Mouse (Mus musculus): ENCODE measurements at regions not wholly inside any gene's neighbourhood (a gene's known extent, or its start where the extent isn't known, plus 50 kb on each side); places are given as distances from the start of the nearest gene placed in this dataset.

DNA sequence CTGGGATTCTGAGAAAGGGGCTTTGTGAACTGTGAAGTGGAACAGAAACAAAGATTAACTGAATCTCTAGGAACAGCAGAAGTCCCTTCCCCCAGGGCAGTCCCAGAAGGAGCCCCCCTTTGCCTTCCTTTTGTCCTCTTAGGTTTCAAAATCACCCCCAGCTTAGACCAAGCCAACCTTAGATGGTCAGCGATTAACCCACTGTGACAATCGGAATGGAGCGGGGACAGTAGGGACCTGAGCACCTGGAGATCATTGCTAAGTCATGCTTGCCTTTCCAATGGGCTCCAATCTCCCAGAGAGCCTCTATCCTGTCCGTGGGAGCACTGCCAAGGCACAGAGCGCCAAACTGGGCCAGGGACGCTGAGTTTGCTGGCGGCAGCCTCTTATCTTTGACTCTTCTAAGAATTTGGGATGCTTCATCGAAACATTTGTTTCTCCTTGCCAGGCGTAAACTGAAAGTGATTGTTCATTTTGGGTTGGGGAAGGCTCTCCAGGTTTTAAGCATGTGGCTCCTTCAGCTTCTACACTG is 165.3 kb upstream of the Ankrd55 start:
- DNase-seq (ENCODE audit: low read depth, low spot score), result no peak

DNA sequence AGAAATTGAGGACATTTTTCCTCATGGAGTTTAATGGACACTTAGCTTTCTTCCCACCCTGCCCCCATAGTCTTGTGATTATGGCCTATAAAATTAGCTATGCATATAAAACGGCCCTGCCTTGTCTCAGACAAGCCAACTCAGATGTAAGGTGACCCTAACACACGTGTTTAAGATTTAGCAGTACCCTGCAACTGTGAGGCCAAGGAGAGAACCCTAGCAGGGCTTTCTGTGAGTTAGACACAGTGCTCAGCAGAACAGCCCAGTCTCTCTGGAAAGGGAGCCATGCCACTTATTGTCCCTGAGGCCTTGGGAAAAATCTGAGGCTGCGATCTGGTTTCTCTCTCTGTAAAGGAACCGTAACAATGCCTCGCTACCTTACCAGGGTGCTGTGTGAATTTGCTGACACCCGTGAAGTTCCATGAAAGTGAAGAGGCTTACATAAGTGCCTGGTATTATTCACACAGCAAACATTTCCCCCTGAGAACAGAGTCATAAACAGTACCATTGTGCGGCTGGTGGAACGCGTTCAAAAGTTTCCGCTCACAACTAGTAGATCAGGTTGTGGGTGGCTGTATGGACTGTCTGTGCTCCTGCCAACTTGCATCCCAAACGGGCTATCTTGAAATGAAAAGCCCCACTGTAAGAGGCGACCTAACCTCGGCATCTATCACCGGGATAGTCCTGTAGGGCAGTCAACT is 162.3 kb upstream of the Ankrd55 start:
- DNase-seq (ENCODE audit: low read depth, low spot score), result no peak

DNA sequence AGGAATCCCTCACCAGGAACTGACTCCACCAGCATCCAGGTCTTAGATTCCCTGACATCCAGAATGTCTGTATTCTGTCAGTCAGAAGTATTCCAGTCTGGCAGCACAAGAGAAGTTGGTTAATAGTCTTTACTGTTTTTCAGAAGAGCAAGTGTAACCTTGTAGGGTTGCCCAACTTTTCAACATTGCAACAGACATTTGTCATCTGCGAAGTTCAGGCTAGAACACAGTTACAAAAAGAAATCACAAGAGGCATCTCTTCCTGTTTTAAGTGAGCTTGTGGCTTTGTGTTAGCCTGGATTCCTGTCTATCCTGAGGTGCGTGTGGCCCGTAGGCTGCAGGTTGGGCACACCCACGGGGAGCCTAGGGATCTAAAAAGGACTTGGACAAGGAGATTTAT is 158.0 kb upstream of the Ankrd55 start:
- DNase-seq (ENCODE audit: low read depth, low spot score), result no peak

DNA sequence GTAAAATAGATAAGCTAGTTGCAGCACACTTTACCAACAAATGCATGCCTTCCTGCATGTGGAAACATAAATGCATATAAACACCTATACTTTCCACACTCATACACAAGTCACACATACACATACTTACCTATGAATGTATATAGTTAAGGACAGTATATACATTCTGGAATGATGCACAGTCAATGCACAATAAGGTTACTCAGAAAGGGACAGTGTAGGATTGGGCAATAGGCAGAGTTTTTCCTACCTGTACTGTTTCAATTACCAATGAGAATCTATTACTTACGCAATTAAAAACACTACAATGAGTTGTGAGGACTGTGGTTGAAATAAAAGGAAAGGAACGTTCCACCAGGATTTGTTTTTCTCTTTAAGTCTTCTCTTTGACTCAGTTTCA is 157.5 kb upstream of the Ankrd55 start:
- no peak for DNase-seq (ENCODE audit: low read depth, low spot score)

DNA sequence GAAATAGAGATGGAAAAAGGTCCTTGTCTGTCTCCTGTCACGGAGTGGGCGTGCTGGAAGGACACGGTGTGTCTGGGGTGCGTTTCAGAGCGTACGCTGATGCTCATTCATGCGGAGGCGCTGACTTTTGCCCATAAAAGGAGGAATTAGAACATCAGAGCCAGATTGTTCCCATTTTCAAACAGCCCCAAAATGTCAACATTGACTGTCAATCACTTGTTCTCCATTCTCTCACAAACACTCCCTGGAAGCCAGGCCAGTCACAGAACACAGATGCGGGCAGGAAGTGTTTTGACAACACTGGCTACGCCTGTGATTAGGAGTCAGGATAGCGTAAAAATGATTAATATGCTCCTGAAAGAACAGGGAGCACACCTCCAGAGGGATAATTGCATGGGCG is 157.1 kb upstream of the Ankrd55 start:
- DNase-seq (ENCODE audit: low read depth, low spot score), result no peak

DNA sequence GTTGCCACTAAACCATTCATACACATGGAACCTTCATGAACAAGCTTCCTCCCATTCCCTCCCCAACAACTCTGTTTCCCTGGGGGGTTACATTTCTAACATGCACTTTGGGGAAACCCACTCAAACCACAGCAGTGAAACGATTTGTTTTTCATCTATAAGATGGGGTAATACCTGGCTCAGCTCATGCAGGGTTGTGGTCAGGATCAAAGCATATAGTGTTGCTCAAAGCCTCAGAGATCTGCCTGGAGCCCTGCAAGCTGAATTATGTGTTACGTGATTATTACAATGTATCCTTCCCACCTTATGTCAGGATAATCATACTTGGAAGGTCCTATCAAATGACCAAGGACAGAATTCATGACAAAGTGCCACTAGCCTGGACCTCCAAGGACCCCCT is 154.5 kb upstream of the Ankrd55 start:
- no peak for DNase-seq (ENCODE audit: low read depth, low spot score)

DNA sequence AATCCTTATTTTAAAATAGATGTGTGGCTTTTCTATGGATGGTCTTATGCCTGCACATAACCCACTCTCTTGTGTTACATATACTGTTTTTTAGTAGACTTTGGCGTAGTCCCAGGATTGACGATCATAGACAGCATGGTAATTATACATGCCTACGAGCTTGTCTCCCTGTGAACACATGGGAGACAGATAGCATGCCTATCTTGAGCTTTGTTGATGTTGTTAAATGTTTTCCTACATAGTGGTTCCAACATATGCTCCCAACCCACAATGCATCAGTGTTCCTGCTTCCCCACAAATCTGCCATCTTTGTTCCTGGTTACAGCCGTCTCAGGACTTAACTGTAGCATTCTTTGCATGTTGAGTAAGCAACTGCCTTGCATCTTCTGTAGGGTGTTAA is 153.6 kb upstream of the Ankrd55 start:
- no peak for DNase-seq (ENCODE audit: low read depth, low spot score)

DNA sequence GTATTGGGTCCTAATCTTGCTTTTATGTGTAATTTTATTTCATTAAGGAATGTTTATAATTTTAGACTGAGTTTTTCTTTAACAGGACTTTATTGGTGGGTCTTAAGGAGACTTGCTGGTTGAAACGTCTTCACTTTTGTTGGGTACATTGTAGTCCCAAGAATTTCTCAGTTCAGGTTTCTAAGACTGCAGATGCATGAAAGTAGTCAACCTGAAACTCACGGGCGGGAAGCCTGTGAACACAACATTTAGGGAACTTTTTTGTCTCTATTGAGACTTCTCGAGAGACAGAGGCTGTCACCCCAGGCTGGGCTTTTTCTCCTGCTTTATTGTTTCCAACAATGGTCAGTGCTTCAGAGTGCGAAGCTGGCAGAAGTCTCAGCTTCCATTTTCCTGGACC is 152.5 kb upstream of the Ankrd55 start:
- no peak for DNase-seq (ENCODE audit: low read depth, low spot score)

DNA sequence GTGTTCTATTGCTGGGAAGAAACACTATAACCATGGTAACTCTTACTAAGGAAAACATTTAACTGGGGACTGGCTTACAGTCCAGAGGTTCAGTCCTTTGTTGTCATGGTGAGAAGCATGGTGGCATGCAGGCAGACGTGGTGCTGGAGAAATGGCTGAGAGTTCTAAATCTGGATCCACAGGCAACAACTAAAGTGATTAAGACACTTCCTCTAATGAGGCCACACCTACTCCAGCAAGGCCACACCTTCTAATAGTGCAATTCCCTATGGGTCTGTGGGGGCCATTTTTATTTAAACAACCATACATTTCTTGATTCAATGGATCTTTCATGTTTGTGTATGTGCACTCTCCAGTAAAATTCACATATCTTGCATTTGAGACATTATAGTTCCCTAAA is 151.4 kb upstream of the Ankrd55 start:
- no peak for DNase-seq (ENCODE audit: low read depth, low spot score)

DNA sequence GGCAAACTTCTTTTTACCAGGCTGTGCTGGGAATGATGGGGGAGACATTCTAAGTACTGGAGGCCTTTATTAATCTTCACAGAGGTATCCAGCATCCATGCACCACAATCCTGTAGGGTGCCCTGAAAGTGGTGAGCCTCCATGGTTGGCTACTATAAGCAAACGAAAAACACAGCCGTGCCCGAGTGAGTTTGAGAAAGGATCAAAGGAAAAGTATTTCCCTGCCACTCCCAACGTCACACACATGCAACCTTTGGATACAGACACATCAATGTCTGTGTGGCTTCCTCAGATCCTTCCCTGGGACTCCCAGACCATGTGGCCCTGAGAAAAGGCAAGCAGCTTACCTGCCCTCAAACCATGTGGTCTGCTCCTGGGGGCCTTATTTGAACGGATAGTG is 147.4 kb upstream of the Ankrd55 start:
- DNase-seq (ENCODE audit: low read depth, low spot score), result no peak

DNA sequence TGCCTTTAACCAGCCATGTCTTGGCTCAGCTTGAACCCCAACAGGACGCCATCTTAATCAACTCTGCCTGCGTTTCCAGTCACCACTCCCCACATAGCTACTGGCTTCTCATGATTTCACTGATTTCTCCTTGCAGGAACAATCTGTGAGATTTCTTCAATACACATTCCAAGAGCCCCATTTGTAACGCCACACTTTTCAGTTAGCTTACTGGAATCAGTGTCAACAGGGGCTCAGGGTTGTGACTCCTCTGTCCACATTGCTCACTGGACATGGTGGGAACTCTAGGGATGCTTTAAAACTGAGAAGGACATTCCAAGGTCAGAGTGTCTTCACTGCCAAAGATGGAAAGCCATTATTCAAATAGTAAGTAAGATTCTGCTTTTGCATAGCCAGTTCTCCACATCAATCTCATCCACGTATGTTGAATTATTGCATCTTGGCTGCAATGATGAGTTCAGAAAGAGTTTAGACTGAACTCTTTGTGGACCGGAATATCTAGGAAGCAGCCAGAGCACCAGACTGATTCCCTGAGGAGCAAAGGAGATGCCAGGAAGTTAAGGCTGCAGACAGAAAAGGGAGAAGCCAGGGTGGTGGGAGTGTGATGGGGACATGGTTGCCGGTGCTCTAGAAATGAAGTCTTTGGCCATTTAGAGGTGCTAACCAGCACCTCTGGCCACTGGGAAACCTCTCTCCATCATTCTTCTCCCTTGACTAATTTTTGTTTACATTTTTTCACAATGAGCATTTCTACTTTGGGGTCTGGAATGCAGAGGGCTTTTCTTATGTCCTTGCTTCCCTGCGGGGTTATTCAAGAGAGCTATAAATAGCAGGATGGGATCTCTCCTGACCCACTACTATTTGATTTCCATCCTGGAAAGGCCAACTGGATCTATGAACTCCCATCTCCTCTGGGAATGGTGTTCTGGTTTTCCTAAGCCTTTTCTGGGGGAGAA is 143.6 kb upstream of the Ankrd55 start:
- no peak for DNase-seq (ENCODE audit: low read depth, low spot score)

DNA sequence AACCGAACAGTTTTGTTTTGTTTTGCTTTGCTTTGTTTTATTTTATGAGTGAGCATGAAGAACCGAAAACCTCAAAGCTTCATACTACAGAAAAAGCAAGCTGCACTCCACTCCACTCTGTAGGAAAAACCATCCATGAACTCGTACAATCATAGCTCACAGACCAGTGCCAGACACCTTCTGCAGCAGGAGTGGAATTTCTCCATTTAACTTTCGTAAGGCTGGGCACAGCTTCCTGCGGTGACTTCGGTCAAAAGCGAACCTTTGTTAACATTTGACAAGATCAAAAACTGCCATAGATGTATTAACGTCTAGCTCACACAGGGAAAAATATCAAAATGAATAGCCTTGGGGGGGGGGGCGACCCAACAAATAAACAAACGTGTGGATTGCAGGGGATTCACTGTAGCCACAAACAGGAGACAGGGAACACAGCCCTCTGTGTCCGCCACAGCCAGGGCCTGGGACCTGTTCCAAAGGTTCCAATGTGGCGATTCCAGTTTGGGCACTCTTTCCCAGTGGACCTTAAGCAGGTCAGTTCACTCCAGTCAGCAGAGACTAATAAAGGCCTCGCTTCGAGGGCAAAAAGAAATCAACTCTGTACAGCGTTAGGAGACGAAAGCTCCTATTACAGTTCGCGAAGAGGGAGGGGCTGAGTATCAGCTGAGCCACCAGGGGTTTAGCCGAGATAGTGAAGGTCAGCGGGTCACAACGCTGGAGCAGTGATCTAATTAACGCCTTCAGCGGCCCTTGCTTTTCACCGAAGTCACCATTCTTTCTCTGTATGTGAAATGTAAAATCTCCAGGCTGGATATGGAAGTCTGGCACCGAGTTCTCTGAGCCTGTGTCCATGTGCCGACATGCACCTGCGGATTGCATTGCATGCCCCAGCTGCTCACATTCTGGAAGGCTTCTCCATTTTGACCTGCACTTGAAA is 135.4 kb upstream of the Ankrd55 start:
- DNase-seq (ENCODE audit: low read depth, low spot score), result no peak

DNA sequence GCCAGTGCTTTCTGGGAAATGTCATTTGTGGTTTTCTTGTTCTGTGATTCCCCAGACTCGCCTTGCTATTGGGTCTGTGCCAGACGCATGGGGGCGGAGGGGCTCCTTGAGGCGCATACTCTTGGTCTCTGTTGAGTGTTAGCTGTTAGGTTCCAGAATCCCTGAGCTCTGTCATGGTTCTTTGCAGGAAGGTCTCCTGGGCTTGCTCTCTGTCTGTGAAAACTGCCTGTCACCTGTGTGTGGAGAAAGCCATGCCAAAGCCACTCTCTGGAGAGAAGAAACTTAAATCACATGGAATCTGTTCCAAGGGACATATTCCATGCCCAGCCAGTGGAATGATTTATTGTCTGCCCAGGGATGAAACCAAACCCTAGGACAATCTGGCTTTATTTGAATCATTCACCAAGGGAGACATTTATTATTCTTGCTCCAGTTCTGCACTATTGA is 134.5 kb upstream of the Ankrd55 start:
- DNase-seq (ENCODE audit: low read depth, low spot score), result no peak

DNA sequence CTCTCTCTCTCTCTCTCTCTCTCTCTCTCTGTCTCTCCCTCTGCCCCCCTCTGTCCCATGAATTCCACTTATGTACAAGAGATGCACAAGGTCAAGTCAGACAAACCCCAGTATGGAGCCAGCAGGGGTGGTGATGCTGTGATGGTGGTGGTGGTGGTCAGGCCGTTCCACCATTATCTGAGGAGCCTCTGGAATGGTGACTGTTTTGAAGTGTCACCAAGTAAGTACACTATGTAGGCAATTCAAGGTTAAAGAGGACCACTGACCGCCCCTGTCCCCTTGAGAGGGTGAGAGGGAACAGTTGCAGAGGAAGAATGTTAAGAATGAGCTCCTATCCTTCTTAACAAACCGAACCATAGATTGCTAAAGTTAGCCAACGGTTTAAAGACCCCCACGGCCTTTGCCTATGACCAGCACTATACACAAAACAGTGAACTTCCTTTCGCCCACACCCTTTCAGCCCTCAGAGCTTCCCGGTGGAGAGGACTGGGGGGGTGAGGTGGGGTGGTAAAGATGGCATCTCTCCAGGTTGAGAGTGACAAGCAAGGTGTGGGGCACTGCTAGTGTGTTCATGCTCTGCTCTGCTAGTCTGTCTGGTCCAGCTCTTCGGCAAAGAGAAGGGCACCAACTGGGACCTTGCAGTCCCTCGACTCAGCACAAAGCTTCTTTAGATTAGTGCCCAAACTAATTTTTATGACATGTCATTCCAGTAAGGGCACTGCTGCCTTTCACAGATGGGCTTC is 128.7 kb upstream of the Ankrd55 start:
- DNase-seq (ENCODE audit: low read depth, low spot score), result no peak

DNA sequence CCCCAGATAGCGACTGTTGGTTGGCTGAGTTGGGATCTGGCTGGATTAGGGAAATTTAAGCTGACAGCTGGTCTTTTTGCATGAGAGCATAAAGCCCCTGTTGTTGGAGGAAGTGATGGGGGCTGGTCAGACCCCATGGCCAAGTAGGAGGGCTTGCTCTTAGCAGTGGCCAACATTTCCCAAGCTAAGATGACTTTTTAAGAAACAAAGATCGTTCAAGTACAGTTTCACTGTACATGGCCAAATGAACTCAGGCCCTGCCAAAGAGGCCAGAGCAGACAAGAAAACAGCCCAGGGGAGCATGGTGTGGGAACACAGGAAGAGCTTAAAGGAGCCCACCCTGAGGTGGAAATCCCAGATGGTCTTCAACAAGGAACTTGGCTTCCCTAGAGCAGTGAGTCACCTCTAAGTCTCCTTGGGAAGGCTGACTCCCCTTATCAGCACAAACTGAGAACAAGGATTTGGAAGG is 128.0 kb upstream of the Ankrd55 start:
- DNase-seq (ENCODE audit: low read depth, low spot score), result no peak

DNA sequence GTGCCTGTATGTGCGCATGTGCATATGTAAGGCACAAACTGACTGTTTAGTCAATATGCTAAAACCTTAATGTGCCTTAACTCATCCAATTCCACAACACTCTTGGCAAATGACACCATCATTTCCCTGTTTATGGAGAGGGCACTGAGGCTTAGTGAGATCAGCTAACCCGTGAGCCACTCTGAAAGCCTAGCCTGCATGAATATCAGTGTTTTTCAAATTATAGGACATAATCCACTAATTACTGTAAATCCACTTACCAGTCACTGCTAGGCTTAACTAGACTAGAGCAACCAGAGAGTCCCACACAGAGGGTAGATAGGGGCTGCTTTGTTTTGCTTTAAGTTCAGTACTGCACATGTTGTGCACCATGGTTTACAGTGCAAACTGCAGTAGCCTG is 127.5 kb upstream of the Ankrd55 start:
- DNase-seq (ENCODE audit: low read depth, low spot score), result no peak

DNA sequence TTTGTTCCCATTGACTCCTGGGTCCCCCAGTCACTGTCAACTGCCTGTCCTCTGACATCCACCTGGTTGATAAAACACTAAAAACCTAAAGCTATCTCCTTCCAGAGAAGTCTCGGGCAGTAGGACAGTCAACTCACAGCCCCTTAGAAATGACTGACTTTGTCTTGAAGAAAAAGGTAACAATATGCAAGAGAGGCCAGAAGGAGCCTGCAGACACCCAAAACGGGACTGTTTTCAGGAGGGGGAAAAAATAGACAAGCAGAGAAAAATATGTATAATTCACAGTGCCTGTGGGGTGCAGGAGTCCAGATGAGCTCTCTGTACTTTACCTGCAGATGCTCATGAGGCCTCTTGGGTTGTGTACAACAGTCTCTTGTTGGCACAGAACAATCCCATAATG is 126.4 kb upstream of the Ankrd55 start:
- no peak for DNase-seq (ENCODE audit: low read depth, low spot score)

DNA sequence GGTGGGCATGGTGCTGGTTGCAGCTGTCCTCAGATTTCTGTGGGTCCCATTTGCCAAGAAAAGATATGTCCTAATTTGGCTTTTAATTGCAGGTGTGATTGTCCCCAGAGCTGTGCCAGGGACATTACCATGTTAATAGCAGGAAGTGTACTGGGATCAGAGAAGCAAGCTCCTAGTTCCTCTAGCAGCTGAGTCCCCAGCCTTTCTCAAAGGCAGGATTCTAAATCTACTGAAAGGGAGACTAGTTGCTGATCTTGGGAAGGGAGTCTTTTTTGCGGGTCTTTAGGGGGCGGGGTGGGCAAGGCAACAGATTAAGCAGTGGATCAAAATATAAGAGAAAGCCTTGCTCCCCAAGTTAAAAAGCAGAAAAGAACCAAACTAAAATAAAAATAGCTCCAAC is 122.3 kb upstream of the Ankrd55 start:
- no peak for DNase-seq (ENCODE audit: low read depth, low spot score)

DNA sequence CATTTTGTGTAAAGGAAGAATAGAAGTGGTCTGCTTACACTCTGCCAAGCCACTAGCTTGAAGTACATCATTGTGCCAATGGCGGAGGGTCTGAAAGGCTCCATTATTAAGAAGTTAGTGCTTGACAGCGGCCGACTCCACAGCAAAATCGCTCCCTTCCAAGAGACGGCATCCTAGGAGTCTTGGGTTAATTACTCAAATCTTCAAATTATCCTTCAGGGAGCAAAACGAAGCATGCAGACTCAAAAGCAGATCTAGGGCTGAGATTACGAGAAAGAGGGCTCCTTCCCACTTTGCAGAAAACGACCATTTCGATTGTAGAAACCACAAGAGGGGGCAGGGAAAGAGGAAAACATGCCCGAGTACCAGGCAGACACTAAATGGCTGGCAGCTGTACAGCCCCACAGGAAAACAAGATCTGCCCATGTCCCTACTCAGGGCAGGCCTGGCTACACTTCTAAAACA is 121.9 kb upstream of the Ankrd55 start:
- DNase-seq (ENCODE audit: low read depth, low spot score), result no peak

DNA sequence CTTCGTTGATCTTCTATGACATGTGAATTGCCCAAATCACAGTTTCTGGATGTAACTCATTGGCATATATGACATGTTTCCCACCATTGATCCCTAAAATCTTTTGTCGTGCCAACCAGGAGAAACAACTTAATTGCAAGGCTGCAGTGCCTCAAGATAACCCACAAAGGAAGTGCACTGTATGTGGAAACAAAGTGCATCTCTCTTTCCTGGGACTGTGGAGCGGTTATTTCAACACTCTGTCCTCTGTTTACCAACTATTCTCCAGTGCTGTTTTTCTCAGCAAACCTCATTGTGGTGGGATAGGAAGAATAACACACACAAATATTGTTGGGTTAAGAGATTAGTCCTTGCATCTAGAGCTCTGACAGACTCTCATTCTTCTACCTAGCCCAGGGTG is 119.8 kb upstream of the Ankrd55 start:
- no peak for DNase-seq (ENCODE audit: low read depth, low spot score)

DNA sequence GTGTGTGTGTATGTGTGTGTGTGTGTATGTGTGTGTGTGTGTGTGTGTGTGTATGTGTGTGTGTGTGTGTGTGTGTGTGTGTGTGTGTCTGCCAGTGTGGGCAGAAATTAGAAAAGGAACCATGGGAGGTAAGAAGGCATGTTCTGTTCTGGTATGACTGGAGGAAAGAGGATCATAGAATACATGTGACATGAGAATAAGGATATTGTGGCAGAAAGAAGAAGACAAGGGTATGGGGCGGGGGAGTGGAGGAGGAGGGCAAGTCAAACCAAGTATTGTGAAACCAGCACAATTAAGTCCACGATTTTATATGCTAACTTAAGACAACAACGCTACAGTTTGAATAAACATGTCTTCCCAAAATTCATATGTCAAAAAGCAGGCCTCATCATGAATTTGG is 117.4 kb upstream of the Ankrd55 start:
- DNase-seq (ENCODE audit: low read depth, low spot score), result no peak
